Mouse (Mus musculus) kidney, postnatal 4 days (tissue): Measurements from ENCODE around the gene Macrod1.
A peak's percentile ranks its signal among the peaks of the same experiment; 100 is the strongest.

Source experiments
- DNase-seq, 2 experiments: peaks; one replicate each; pipeline ENCODE4 v3.0.0; 2021; ENCODE audit warnings: mixed read lengths in 2 of 2

Gene Macrod1

GRCm38 (mm10) chr19:7205326-7205725, 148.7 kb downstream of the Macrod1 start:
- no peak for DNase-seq

GRCm38 (mm10) chr19:7205753-7206736, 149.4 kb downstream of the Macrod1 start, which contains the start of gene Otub1:
TSS of gene Otub1 (minus strand) at chr19:7206316.
- peak; percentile 94 to 96 for DNase-seq

DNA sequence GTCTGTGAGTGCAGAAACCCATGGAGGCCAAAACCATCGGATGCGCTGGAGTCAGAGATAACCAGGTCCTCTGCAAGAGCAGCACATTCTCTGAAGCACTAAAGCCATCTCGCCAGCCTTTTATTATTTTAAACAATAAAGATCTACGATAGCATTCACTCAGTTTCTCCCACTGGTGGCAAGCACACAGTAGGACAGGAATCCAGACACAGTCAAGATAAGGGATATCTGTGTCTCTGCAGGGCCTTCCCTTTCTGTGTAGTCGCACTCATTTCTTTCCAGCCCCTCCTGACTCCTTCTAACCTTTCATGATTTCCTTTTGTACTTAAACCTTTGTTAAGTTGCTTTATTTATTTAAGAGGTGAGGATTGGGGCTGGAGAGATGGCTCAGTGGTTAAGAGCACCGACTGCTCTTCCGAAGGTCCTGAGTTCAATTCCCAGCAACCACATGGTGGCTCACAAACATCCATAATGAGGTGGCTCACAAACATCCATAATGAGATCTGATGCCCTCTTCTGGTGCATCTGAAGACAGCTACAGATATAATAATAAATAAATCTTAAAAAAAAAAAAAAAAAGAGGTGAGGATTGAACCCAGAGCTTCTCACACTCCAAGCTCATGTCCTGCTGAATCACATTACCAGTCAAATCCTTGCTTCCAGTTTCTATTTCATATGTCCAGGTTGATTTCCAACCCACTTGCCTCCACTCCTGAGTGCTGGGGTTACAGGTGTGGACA, 153.5 kb downstream of the Macrod1 start:
- no peak for DNase-seq

- no peak for DNase-seq
Observed at GRCm38 (mm10) chr19:7212216-7212615, 155.6 kb downstream of the Macrod1 start.

DNA sequence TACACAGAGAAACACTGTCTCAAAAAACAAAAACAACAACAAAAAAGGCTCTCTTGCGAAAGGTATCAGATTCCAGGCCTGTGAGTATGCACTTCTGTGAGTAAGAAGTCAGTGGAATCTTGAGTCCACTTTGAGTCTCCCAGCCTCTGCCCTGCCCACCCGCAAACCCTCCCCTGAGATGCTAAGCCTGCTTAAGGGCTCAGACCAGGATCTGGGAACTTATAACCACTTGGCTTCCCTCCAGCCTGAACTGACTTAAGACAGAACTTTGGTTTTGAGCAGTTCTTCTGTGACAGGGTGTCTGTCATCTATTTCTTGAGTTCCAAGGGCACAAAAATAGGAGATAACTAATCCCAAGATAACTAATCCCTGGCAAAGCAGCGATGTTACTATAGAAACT, 156.4 kb downstream of the Macrod1 start:
- DNase-seq = no peak

GRCm38 (mm10) chr19:7214484-7214883, 157.9 kb downstream of the Macrod1 start:
- DNase-seq = peak in 1 of 2 experiments; percentile 41

DNA sequence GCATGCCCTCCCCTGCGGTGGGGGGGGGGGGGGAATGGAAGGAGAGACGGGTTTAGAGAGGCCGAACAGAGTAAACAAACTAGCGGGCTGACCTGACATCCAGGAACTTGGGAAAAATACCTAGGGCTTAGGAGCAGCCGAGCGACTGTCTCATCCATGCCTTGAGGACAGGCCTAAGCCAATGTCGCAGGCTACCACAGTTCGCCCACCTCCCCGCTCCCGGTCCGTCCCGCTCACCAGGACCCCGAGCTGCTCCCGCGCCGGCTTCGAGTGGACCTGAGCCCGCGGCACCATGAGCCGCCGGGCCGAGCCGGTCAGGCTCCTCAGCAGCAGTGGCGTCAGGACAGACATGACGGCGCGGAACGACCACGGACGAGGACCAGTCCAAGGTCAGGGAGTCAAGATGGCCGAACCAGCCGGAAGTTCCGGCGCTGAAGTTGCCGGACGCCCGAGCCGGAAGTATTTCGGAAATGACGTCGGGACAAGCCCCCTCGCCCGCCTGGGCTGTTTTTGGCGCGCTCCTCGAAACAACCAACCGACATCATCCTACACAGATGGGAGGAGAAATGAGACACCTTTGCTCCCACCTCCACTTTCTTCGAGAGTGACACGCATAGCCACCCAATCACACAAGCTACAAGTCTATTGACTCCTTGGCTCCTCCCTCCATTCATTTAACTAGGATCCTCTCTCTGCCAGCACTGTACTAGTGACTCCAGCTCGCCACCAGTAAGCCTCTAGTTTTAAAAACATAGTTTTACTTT, 160.7 kb downstream of the Macrod1 start, which contains the start of gene Cox8a:
Cox8a (minus strand) TSS at position 455 of the 764 bp plus-strand sequence.
- peak; percentile 96 to 97 for DNase-seq

DNA sequence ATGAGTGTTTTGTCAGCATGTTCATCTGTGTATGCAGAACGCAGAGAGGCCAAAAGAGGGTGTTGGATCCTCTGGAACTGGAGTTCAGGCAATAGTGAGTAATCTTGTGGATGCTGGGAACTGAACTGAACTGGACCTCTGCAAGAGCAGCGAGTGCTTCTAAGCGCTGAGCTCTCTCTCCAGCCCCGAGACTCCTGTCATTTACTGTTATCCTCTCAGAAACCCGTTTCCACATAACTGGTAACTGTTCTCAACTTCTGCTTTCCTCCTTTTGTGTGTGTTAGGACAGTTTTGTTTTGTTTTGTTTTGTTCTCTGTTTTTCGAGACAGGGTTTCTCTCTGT, 161.3 kb downstream of the Macrod1 start:
- no peak for DNase-seq

- no peak for DNase-seq
Observed at GRCm38 (mm10) chr19:7218753-7219152, 162.1 kb downstream of the Macrod1 start.

DNA sequence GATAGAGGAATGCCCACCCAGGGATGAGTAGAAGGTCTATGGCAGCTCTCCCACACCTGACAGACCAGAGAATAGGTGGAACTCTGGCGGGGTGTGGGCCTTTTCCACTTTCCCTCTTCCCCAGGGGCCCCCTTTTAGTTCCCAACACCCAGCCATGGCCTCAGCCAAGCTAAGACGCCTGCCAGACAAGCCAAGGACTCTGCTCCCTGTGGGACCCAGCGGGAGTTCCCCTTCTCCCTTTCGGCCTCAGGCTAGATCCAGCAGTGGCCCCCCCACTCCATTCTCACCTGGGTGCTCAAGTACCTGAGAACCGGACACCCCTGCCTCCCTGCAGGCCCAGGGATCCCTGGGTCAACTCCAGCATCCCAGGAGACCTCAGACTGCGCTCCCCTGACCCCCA, 165.6 kb downstream of the Macrod1 start:
- no peak for DNase-seq

DNA sequence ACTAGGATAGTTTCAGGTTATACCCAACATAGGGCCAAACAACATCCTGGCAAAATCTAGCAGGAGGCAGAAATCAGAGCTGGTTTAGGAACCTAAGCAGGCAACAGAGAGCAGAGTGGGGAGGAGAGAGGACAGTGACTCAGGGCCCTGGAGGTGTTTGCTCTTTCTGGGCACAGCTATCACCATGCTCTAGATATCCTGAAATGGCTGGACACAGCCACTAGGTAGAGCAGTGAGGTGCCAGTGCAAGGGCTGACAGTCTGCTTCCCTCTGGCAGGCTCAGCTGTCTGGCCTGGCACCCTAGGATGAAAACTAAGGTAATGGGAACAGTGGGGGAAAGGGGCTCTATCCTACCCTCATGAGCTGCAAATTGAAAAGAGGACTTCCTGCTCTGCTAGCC, 166.9 kb downstream of the Macrod1 start:
- DNase-seq = no peak

- no peak for DNase-seq
Observed at GRCm38 (mm10) chr19:7224253-7224652, 167.6 kb downstream of the Macrod1 start.

DNA sequence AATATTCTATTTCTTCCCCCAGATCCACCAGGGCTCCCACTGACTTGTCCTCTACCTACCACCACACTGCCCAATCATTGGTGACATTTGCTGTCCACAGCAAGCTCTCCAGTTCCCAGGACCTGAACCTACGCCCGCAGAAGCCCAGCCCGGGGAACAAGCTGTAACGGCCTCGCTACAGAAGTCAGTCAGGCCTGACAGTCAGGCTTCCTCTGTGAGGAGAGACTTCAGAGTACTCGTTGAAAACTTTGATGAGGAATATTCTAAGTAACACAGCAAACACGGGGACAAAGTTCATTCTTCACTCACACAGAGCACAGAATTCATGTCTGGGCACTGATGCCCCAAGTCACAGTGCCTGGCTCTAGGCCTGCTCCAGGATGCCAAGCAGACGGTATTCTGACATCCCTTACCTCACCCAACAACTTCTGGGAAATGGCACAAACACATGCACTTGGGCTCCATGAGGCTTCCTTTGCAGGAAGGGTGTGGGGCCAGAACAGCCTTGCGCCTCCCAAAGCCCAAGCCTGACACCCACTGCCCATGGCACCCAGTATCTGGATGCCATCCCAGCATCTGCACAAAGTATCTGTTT, 168.6 kb downstream of the Macrod1 start:
- peak in 1 of 2 experiments; percentile 40 for DNase-seq

DNA sequence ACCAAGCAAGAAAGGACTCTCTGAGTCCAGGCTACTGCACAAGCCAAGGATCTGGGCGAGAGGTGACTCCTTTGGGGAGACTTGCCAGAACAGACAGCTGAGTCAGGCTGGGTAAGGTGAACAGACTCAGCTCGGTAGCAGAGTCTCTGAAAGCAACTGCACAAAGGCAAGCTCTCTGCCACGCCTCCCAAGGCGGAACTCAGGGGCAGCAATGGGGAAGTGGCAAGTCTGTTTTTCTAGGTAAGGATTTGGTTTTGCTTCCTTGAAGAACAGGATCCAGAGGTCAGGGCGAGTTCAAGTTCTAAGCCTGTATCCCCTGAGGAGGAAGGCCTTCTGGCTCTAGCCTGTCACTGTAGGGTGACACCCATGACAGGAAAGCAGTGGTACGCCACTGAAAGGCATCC, 169.9 kb downstream of the Macrod1 start:
- no peak for DNase-seq

GRCm38 (mm10) chr19:7234537-7235221, 178.1 kb downstream of the Macrod1 start:
- peak; percentile 82 to 85 for DNase-seq

GRCm38 (mm10) chr19:7235461-7235860, 178.9 kb downstream of the Macrod1 start:
- DNase-seq = no peak

DNA sequence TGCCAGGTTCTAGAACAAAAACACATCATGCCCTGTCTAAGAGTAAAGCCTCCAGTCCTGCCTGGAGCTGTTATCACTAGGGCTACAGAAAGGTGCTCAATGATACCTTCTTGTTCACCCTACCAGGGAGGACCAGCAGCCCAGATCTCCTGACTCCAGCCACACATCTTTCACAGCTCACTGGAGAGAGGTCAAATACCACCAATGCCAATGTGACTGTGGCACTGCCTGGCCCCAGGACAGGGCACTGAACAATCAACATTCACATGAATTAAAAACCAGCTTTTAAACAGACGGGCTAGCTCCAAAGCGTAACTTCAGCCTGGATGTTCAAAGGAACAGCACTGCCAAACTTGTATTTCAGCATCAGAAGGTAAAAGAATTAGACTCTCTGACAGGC, 179.4 kb downstream of the Macrod1 start:
- DNase-seq = no peak

GRCm38 (mm10) chr19:7236742-7237141, 180.1 kb downstream of the Macrod1 start:
- DNase-seq = no peak

DNA sequence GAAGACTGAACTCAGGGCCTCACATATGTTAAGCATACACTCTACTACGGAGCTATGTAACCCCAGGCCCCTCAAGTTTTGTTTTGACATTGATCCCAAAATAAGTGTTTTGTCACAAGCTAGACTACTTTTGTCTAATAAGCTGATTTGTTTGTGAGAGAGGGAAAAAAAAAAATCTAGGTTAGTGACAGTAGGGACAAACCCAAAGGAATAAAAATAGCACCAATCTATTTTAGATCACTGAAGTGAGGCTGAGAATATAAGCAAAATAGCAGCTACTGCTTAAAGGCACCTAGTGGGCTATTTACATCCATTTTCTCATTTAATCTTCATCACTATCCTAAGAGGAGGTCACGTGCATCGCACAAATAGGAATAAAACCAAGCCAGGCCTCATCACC, 183.0 kb downstream of the Macrod1 start:
- DNase-seq = no peak

GRCm38 (mm10) chr19:7240291-7240690, 183.7 kb downstream of the Macrod1 start:
- DNase-seq = peak in 1 of 2 experiments; percentile 47

- peak; percentile 96 to 97 for DNase-seq
Observed at GRCm38 (mm10) chr19:7240782-7241690, 184.4 kb downstream of the Macrod1 start, which contains the start of gene Naa40. TSS of gene Naa40 (minus strand) at chr19:7241183.
